Mouse (Mus musculus): Measurements from ENCODE around the gene Gm17490. TPM values are rescaled to one million over a fixed set of nuclear protein-coding genes. Genes with fewer than 3 reads are reported as not detected.

The Gm17490 gene
- polyA plus RNA-seq, 1 experiment from 2014 or later: not detected

- H3K36me3 ChIP-seq (ENCODE audit: control insufficient read depth, insufficient read depth, low read length): peaks cover 60% of the 10 kb centered on the region
- no peak for ATAC-seq (replicated peaks; ENCODE audit: insufficient number of reproducible peaks, low FRiP score, low TSS enrichment)
- H3K4me1 ChIP-seq (ENCODE audit: control insufficient read depth, insufficient read depth, low read length): no peaks in the 10 kb centered on the region
- H3K9me3 ChIP-seq (replicated peaks; ENCODE audit: control insufficient read depth, low read length): no peaks in the 10 kb centered on the region
- WGBS (ENCODE audit: insufficient replicate concordance): 84% methylated on average over 4 of the region's 4 CpGs
- no peak overlapping the region for H3K9ac ChIP-seq (ENCODE audit: low read depth, low read length)
- H3K27ac ChIP-seq (ENCODE audit: low read depth, low read length): no peak overlapping the region
- H3K4me3 ChIP-seq (ENCODE audit: low read depth, low read length): no peak overlapping the region
- no peaks in the 10 kb centered on the region for H3K27me3 ChIP-seq (ENCODE audit: control insufficient read depth, insufficient read depth, low read length)
- H3K4me2 ChIP-seq: no peak overlapping the region
These were observed 38.1 kb downstream of the Gm17490 start for GRCm38 (mm10) chr2:11587996-11588395.

GRCm38 (mm10) chr2:11579399-11579798 is 46.7 kb downstream of the Gm17490 start:
- Histone ChIP-seq H3K36me3 (ENCODE audit: control insufficient read depth, insufficient read depth, low read length) (peaks cover 10% of the 10 kb centered on the region), H3K27me3 (ENCODE audit: control insufficient read depth, insufficient read depth, low read length) (no peaks in the 10 kb centered on the region), H3K4me3 (ENCODE audit: low read depth, low read length) (no peak overlapping the region), H3K9ac (ENCODE audit: low read depth, low read length) (no peak overlapping the region), H3K4me2 (no peak overlapping the region), H3K27ac (ENCODE audit: low read depth, low read length) (no peak overlapping the region), H3K9me3 (replicated peaks; ENCODE audit: control insufficient read depth, low read length) (0 out of 2 replicates have a peak, but pooled peaks cover 3% of the 10 kb centered on the region), H3K4me1 (ENCODE audit: control insufficient read depth, insufficient read depth, low read length) (no peaks in the 10 kb centered on the region)
- WGBS (ENCODE audit: insufficient replicate concordance): 88% methylated on average over 4 of the region's 4 CpGs
- no peak for ATAC-seq (replicated peaks; ENCODE audit: insufficient number of reproducible peaks, low FRiP score, low TSS enrichment)

- no peak overlapping the region for H3K4me2 ChIP-seq
- H3K27ac ChIP-seq (ENCODE audit: low read depth, low read length): no peak overlapping the region
- H3K4me3 ChIP-seq (ENCODE audit: low read depth, low read length): no peak overlapping the region
- 0 out of 2 replicates have a peak, but pooled peaks cover 3% of the 10 kb centered on the region for H3K9me3 ChIP-seq (replicated peaks; ENCODE audit: control insufficient read depth, low read length)
- H3K27me3 ChIP-seq (ENCODE audit: control insufficient read depth, insufficient read depth, low read length): no peaks in the 10 kb centered on the region
- 85% methylated on average over 6 of the region's 6 CpGs for WGBS (ENCODE audit: insufficient replicate concordance)
- no peaks in the 10 kb centered on the region for H3K4me1 ChIP-seq (ENCODE audit: control insufficient read depth, insufficient read depth, low read length)
- peaks cover 7% of the 10 kb centered on the region for H3K36me3 ChIP-seq (ENCODE audit: control insufficient read depth, insufficient read depth, low read length)
- ATAC-seq (replicated peaks; ENCODE audit: insufficient number of reproducible peaks, low FRiP score, low TSS enrichment): no peak
- H3K9ac ChIP-seq (ENCODE audit: low read depth, low read length): no peak overlapping the region
These were observed 47.9 kb downstream of the Gm17490 start for GRCm38 (mm10) chr2:11578187-11578586.

Other genes with a start within 250 kb of the Gm17490 start
- gene Pfkfb3, start 72.2 kb downstream of the Gm17490 start, polyA plus RNA-seq (2014; fragmentation: Nextera tagmentation; extraction: Ambion mirVana): 13.8 and 17.0 TPM in 2 replicates
- gene Rbm17, start 22.1 kb downstream of the Gm17490 start, polyA plus RNA-seq (2014; fragmentation: Nextera tagmentation; extraction: Ambion mirVana): 106 and 109 TPM in 2 replicates
- not detected in 2 replicates for gene Il2ra, start 16.5 kb upstream of the Gm17490 start, polyA plus RNA-seq (2014; fragmentation: Nextera tagmentation; extraction: Ambion mirVana)
- gene Il15ra, start 79.0 kb upstream of the Gm17490 start, polyA plus RNA-seq (2014; fragmentation: Nextera tagmentation; extraction: Ambion mirVana): 5.8 and 6.7 TPM in 2 replicates
- gene Fbh1, start 151.3 kb upstream of the Gm17490 start, polyA plus RNA-seq (2014; fragmentation: Nextera tagmentation; extraction: Ambion mirVana): 113 and 124 TPM in 2 replicates
- gene Ankrd16, start 151.6 kb upstream of the Gm17490 start, polyA plus RNA-seq (2014; fragmentation: Nextera tagmentation; extraction: Ambion mirVana): 19.6 and 25.7 TPM in 2 replicates

All from heart, embryonic 11.5 days (tissue).